Mouse (Mus musculus) kidney, postnatal 0 days (tissue): ENCODE results near the gene Arhgef25. TPM values are rescaled to one million over a fixed set of nuclear protein-coding genes. Genes with fewer than 3 reads are reported as not detected.
"Not testable (repeated sequence)": the region's sequence is repeated elsewhere in the genome, so short reads cannot be mapped to it uniquely, and the experiment has no call there.

ENCODE experiments used
- ATAC-seq: fragments of 200-750 bp; cut with Nextera tagmentation; replicated peaks from 2 replicates; pipeline ENCODE4 v1.8.0; 2017; ENCODE audit warnings: low read depth, moderate number of reproducible peaks, moderate TSS enrichment, moderate library complexity; ENCODE audit not compliant: low FRiP score
- DNase-seq: peaks from one replicate; pipeline ENCODE4 v3.0.0-alpha.2; 2016; ENCODE audit warnings: low spot score
- H3K27ac ChIP-seq: fragments of 300-500 bp; sonication (generic); 2 replicates; pipeline ENCODE4 v1.5.1; 2014; ENCODE audit warnings: mild to moderate bottlenecking
- H3K27me3 ChIP-seq: fragments of 300-500 bp; sonication (generic); 2 replicates; pipeline ENCODE4 v1.6.1; 2014; ENCODE audit warnings: low read length, mixed read lengths; ENCODE audit not compliant: insufficient read depth
- H3K36me3 ChIP-seq: fragments of 300-500 bp; sonication (generic); 2 replicates; pipeline ENCODE4 v1.6.1; 2014; ENCODE audit warnings: low read length, mixed read lengths; ENCODE audit not compliant: insufficient read depth
- H3K4me1 ChIP-seq: fragments of 300-500 bp; sonication (generic); replicated peaks from 2 replicates; pipeline ENCODE4 v1.6.1; 2014; ENCODE audit warnings: antibody characterized with exemption, low read length, mixed read lengths; ENCODE audit not compliant: insufficient read depth
- H3K4me2 ChIP-seq: fragments of 300-500 bp; sonication (generic); 2 replicates; pipeline ENCODE4 v1.6.1; 2014; ENCODE audit warnings: mild to moderate bottlenecking, low read length, moderate library complexity, mixed read lengths
- H3K4me3 ChIP-seq: fragments of 300-500 bp; sonication (generic); replicated peaks from 2 replicates; pipeline ENCODE4 v1.5.1; 2014; ENCODE audit warnings: low read depth, low read length
- H3K9ac ChIP-seq: fragments of 300-500 bp; sonication (generic); 2 replicates; pipeline ENCODE4 v1.6.1; 2014; ENCODE audit warnings: low read depth, low read length
- H3K9me3 ChIP-seq: fragments of 300-500 bp; sonication (generic); replicated peaks from 2 replicates; pipeline ENCODE4 v1.6.1; 2016; ENCODE audit warnings: low read length, inconsistent platforms, mixed read lengths
- CTCF ChIP-seq: IDR thresholded peaks from 2 replicates; pipeline ENCODE4 v1.5.1; 2016; ENCODE audit warnings: antibody characterized with exemption, low read depth, mild to moderate bottlenecking, moderate library complexity
- WGBS: fragments of 180-500 bp; shearing (Covaris S2); extraction: QIAGEN DNeasy Blood & Tissue Kit; methylation state at CpG from one replicate; pipeline ENCODE4 v1.1.7; 2014; 5-methylcytosine and 5-hydroxymethylcytosine counted together
- polyA plus RNA-seq: library from polyadenylated mRNA; unstranded; fragments of >200 nt; fragmentation: Nextera tagmentation; extraction: Ambion mirVana; gene quantifications from 2 replicates; pipeline ENCODE4 v1.2.1, GENCODE M21; 2015

The Arhgef25 gene
- polyA plus RNA-seq, 1 experiment from 2014 or later = 29.0 TPM

GRCm38 (mm10) chr10:127135118-127135836 lies 54.6 kb downstream of the Arhgef25 start:
- WGBS = 54% methylated on average over 8 of the region's 8 CpGs
- no peak for DNase-seq
- no peak for TF ChIP-seq CTCF
- Histone ChIP-seq H3K9me3 (no peaks in the 10 kb centered on the region), H3K4me2 (no peak overlapping the region), H3K4me3 (no peak overlapping the region), H3K9ac (no peak overlapping the region), H3K4me1 (no peaks in the 10 kb centered on the region), H3K27ac (no peak overlapping the region), H3K36me3 (no peaks in the 10 kb centered on the region), H3K27me3 (no peaks in the 10 kb centered on the region)
- ATAC-seq = no peak

GRCm38 (mm10) chr10:127134394-127135035 lies 55.4 kb downstream of the Arhgef25 start:
- not testable (repeated sequence) for H3K36me3 ChIP-seq, H3K4me1 ChIP-seq, ATAC-seq, H3K4me3 ChIP-seq, H3K27me3 ChIP-seq, H3K9ac ChIP-seq, DNase-seq, H3K9me3 ChIP-seq, H3K27ac ChIP-seq, H3K4me2 ChIP-seq
- 86% methylated on average over 3 of the region's 3 CpGs for WGBS
- TF ChIP-seq CTCF = peak; percentile 67

Other genes with a start within 250 kb of the Arhgef25 start
- 62.4 and 68.5 TPM in 2 replicates for gene Ctdsp2, start 211.4 kb downstream of the Arhgef25 start, polyA plus RNA-seq
- 0.07 and 0.10 TPM in 2 replicates for gene Avil, start 189.4 kb downstream of the Arhgef25 start, polyA plus RNA-seq
- gene Tsfm, start 159.2 kb downstream of the Arhgef25 start, polyA plus RNA-seq = 97.3 and 109 TPM in 2 replicates
- gene Mettl1, start 148.7 kb downstream of the Arhgef25 start, polyA plus RNA-seq = 37.4 and 40.2 TPM in 2 replicates
- gene Eef1akmt3, start 148.6 kb downstream of the Arhgef25 start, polyA plus RNA-seq = 0.89 and 1.3 TPM in 2 replicates
- gene Cyp27b1, start 141.8 kb downstream of the Arhgef25 start, polyA plus RNA-seq = 38.9 and 58.0 TPM in 2 replicates
- gene March9, start 129.9 kb downstream of the Arhgef25 start, polyA plus RNA-seq = 1.6 and 1.9 TPM in 2 replicates
- 1,113 and 1,153 TPM in 2 replicates for gene Cdk4, start 126.5 kb downstream of the Arhgef25 start, polyA plus RNA-seq
- 157 and 171 TPM in 2 replicates for gene Tspan31, start 119.8 kb downstream of the Arhgef25 start, polyA plus RNA-seq
- gene Agap2, start 114.8 kb downstream of the Arhgef25 start, polyA plus RNA-seq = 0.04 and 0.09 TPM in 2 replicates
- 107 and 114 TPM in 2 replicates for gene Os9, start 69.0 kb downstream of the Arhgef25 start, polyA plus RNA-seq
- 15.0 and 16.4 TPM in 2 replicates for gene B4galnt1, start 24.9 kb downstream of the Arhgef25 start, polyA plus RNA-seq
- gene Slc26a10, start 9.4 kb downstream of the Arhgef25 start, polyA plus RNA-seq = 2.8 and 3.1 TPM in 2 replicates
- gene Dtx3, start 5.6 kb upstream of the Arhgef25 start, polyA plus RNA-seq = 83.3 and 85.1 TPM in 2 replicates
- gene Pip4k2c, start 21.5 kb upstream of the Arhgef25 start, polyA plus RNA-seq = 45.0 and 50.1 TPM in 2 replicates
- 0.28 and 0.47 TPM in 2 replicates for gene Kif5a, start 73.3 kb upstream of the Arhgef25 start, polyA plus RNA-seq
- 177 and 190 TPM in 2 replicates for gene Dctn2, start 76.3 kb upstream of the Arhgef25 start, polyA plus RNA-seq
- 10.5 and 10.7 TPM in 2 replicates for gene Mbd6, start 98.9 kb upstream of the Arhgef25 start, polyA plus RNA-seq
- 99.1 and 103 TPM in 2 replicates for gene Mars, start 121.7 kb upstream of the Arhgef25 start, polyA plus RNA-seq
- gene Arhgap9, start 131.9 kb upstream of the Arhgef25 start, polyA plus RNA-seq = 3.7 and 3.8 TPM in 2 replicates
- 3.3 and 4.1 TPM in 2 replicates for gene Gli1, start 151.9 kb upstream of the Arhgef25 start, polyA plus RNA-seq
- gene Inhbe, start 164.3 kb upstream of the Arhgef25 start, polyA plus RNA-seq = not detected in 2 replicates
- 0.14 and 0.23 TPM in 2 replicates for gene Inhbc, start 180.3 kb upstream of the Arhgef25 start, polyA plus RNA-seq
- gene R3hdm2, start 190.2 kb upstream of the Arhgef25 start, polyA plus RNA-seq = 33.1 and 34.4 TPM in 2 replicates